8 mouse cellular contexts compared by ENCODE assay signal in genomic region chr9:62122508-62123215, GRCm38 (mm10). TPM values are rescaled to one million over a fixed set of nuclear protein-coding genes. Genes with fewer than 3 reads are reported as not detected.
DNase-seq lines count a peak whose midpoint lies in the region; ATAC-seq lines count a peak whose summit lies in the region.

Glce (minus strand) TSS chr9:62122655.

- DNase-seq in adipocyte (ENCODE audit: low spot score): peak; percentile 98
- peak; percentile 98 for DNase-seq in embryo, embryonic 10 days (ENCODE audit: low spot score)
- peak; percentile 94 for DNase-seq in gastrocnemius, postnatal 10 days
- DNase-seq in induced T-regulatory cell, adult 2 months (ENCODE audit: low read depth): peak; percentile 100
- DNase-seq in left cerebral cortex, adult 9 months (ENCODE audit: low spot score in 2 of 2): peak; percentile 97 to 99
- DNase-seq in right cerebral cortex, postnatal 14 days: peak; percentile 94
- peak; percentile 96 for DNase-seq in urinary bladder, postnatal 36 days (ENCODE audit: low spot score in 2 of 2)

- ATAC-seq in megakaryocyte progenitor cell, adult 5-6 weeks (replicated peaks; ENCODE audit: poor library complexity): peak; percentile 99

RNA-seq across cellular contexts. Expression of gene Glce, which starts in this region (rescaled TPM):
- 10 to 100 TPM; 15.3 to 18.3 TPM for total RNA-seq in gastrocnemius, postnatal 10 days (2021)
- 17.1 and 19.7 TPM in 2 replicates for total RNA-seq in megakaryocyte progenitor cell, adult 5-6 weeks (2015)
- 18.0 and 20.3 TPM in 2 replicates for total RNA-seq in megakaryocyte progenitor cell, adult 5-6 weeks (2017)

Comparison
In these comparisons a context has a peak if more than half of its experiments do, and no peak if none do; other contexts are left out.
1. Peak in every context shown above with its lines: DNase-seq and ATAC-seq.